Mouse (Mus musculus): ENCODE data around the gene Fgfr2.

Fgfr2 gene

GRCm38 (mm10) chr7:130586521-130587072, 2536.6 kb downstream of the Fgfr2 start:
- no peak for DNase-seq (ENCODE audit: low spot score)

- DNase-seq (ENCODE audit: low spot score), result no peak
Measured at GRCm38 (mm10) chr7:130578607-130579006, 2544.5 kb downstream of the Fgfr2 start.

GRCm38 (mm10) chr7:130578066-130578465, 2545.1 kb downstream of the Fgfr2 start:
- DNase-seq (ENCODE audit: low spot score), result no peak

- no peak for DNase-seq (ENCODE audit: low spot score)
Measured at GRCm38 (mm10) chr7:130577388-130578003, 2545.7 kb downstream of the Fgfr2 start, which contains the start of gene Tacc2. Gene Tacc2, plus strand, starts transcription at chr7:130577438.

GRCm38 (mm10) chr7:130576981-130577380, 2546.2 kb downstream of the Fgfr2 start:
- DNase-seq (ENCODE audit: low spot score), result no peak

- DNase-seq (ENCODE audit: low spot score), result no peak
Measured at GRCm38 (mm10) chr7:130574211-130574991, 2548.7 kb downstream of the Fgfr2 start.

- DNase-seq (ENCODE audit: low spot score), result no peak
Measured at GRCm38 (mm10) chr7:130573746-130574145, 2549.4 kb downstream of the Fgfr2 start.

- DNase-seq (ENCODE audit: low spot score), result no peak
Measured at GRCm38 (mm10) chr7:130572821-130573220, 2550.3 kb downstream of the Fgfr2 start, which contains the start of gene Nsmce4a. Gene Nsmce4a, minus strand, starts transcription at chr7:130573118.

GRCm38 (mm10) chr7:130570472-130570871, 2552.7 kb downstream of the Fgfr2 start:
- no peak for DNase-seq (ENCODE audit: low spot score)

- no peak for DNase-seq (ENCODE audit: low spot score)
Measured at GRCm38 (mm10) chr7:130568783-130569436, 2554.2 kb downstream of the Fgfr2 start.

GRCm38 (mm10) chr7:130564596-130564995, 2558.6 kb downstream of the Fgfr2 start:
- peak; percentile 15 for DNase-seq (ENCODE audit: low spot score)

GRCm38 (mm10) chr7:130563880-130564279, 2559.3 kb downstream of the Fgfr2 start:
- DNase-seq (ENCODE audit: low spot score), result no peak

GRCm38 (mm10) chr7:130563276-130563675, 2559.9 kb downstream of the Fgfr2 start:
- no peak for DNase-seq (ENCODE audit: low spot score)

GRCm38 (mm10) chr7:130560933-130561332, 2562.2 kb downstream of the Fgfr2 start:
- no peak for DNase-seq (ENCODE audit: low spot score)

GRCm38 (mm10) chr7:130558592-130558991, 2564.6 kb downstream of the Fgfr2 start:
- DNase-seq (ENCODE audit: low spot score), result no peak

- DNase-seq (ENCODE audit: low spot score), result no peak
Measured at GRCm38 (mm10) chr7:130555597-130555996, 2567.6 kb downstream of the Fgfr2 start.

- DNase-seq (ENCODE audit: low spot score), result no peak
Measured at GRCm38 (mm10) chr7:130553321-130553720, 2569.8 kb downstream of the Fgfr2 start.

- DNase-seq (ENCODE audit: low spot score), result no peak
Measured at GRCm38 (mm10) chr7:130552780-130553179, 2570.4 kb downstream of the Fgfr2 start.

- DNase-seq (ENCODE audit: low spot score), result no peak
Measured at GRCm38 (mm10) chr7:130547635-130548175, 2575.4 kb downstream of the Fgfr2 start.

- peak; percentile 59 for DNase-seq (ENCODE audit: low spot score)
Measured at GRCm38 (mm10) chr7:130546791-130547484, 2576.2 kb downstream of the Fgfr2 start.

- DNase-seq (ENCODE audit: low spot score), result no peak
Measured at GRCm38 (mm10) chr7:130546421-130546790, 2576.7 kb downstream of the Fgfr2 start.

GRCm38 (mm10) chr7:130545893-130546292, 2577.3 kb downstream of the Fgfr2 start:
- DNase-seq (ENCODE audit: low spot score), result no peak
